Mouse (Mus musculus): ENCODE results near the gene Mucl3.

The Mucl3 gene

GRCm38 (mm10) chr17:35635202-35635601 lies 8.3 kb downstream of the Mucl3 start:
- DNase-seq (ENCODE audit: low read depth): no peak

DNA sequence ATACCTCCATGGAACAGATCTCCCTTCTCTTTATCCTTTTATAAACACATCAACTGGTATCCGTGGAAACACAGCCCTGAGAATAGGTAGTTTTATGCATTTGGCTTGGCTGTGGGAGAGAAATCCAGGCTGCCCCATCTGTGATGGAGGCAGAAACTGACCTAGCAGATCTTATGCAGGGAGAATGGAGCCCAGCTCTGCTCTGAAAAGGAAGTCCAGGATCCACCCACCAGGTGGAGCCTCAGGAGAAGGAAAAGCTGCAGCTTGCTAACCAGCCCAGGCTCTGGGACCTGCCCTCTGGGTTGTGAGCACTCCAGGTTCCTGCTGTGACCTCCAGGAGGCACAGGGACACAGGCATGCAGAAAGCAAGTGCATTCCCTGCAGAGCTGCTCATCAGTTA lies 9.5 kb downstream of the Mucl3 start:
- no peak for DNase-seq (ENCODE audit: low read depth)

- no peak for DNase-seq (ENCODE audit: low read depth)
These were observed 17.0 kb downstream of the Mucl3 start, which contains the start of gene Gm9573 for GRCm38 (mm10) chr17:35626537-35626936. Gene Gm9573, minus strand, starts transcription at chr17:35626637.

DNA sequence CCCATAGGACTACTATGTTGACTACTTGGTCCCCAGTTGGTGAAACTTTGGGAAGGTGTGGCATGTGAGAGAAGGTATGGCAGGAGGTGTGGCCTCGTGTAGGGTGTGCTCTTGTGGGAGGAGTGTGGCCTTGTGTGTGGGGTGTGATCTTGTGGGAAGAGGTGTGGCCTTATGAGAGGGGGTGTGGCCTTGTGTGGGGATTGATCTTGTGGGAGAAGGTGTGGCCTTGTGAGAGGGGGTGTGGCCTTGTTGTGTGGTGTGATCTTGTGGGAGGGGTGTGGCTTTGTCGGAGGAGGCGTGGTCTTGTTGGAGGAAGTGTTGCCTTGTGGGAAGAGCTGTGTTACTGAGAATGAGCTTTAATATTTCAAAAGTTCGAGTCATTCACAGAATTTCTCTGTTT lies 26.4 kb downstream of the Mucl3 start:
- no peak for DNase-seq (ENCODE audit: low read depth)

- no peak for DNase-seq (ENCODE audit: low read depth)
These were observed 41.6 kb downstream of the Mucl3 start for GRCm38 (mm10) chr17:35601736-35602354.

GRCm38 (mm10) chr17:35601249-35601648 lies 42.2 kb downstream of the Mucl3 start, which contains the start of gene Sfta2:
Gene Sfta2, plus strand, starts transcription at chr17:35601549.
- no peak for DNase-seq (ENCODE audit: low read depth)

DNA sequence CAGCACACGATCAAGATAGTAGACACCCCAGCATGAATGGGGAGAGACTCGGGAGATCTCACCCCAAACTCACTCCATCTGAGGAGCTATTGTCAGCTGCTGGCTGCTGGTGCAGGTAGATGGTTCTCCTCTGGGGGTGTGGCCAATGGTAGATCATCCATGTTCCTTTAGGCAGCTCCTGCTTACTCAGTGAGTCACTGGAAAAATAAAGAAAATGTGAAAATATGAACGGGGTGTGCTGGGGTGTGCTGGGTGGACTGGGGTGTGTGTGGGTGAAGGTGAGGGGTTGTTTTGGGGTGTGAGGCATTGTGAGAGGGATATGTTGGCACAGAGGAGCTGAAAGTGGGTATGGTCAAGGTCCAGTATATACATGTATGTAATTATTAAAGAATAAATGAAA lies 46.1 kb downstream of the Mucl3 start:
- no peak for DNase-seq (ENCODE audit: low read depth)

DNA sequence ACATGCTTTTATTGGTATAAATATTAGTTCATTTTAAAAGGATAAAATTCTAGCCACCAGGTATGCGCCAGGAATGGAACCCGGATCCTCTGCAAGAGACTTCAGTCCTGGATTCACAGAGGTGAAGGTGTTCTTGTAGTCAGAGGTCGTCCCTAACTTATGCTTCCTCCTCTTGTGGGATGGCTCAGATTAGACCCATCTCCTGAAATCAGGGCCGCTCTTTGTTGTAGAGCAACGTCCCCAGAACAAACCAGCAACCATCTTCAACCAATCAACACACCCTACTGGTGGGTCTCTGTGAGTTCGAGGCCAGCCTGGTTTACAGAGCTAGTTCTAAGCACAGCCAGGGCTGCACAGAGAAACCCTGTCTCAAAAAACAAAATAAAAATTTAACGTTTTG lies 49.0 kb downstream of the Mucl3 start:
- no peak for DNase-seq (ENCODE audit: low read depth)

DNA sequence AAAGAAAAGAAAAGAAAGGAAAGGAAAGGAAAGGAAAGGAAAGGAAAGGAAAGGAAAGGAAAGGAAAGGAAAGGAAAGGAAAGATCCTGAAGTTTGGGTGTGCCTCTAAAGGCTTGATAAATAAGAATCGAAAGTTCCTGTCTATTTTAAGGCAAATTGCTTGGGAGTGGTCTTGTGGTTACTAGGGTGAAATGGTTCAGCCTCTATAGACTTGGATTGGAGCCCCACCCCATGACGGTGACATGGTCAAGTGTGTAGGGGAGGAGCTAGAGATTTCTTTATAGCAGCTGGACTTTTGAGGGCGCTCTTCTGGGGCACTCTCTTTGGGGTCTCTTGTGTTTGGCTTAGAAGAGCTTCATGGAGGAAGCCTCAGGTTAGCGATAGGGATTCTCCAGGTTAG lies 49.7 kb downstream of the Mucl3 start:
- no peak for DNase-seq (ENCODE audit: low read depth)

DNA sequence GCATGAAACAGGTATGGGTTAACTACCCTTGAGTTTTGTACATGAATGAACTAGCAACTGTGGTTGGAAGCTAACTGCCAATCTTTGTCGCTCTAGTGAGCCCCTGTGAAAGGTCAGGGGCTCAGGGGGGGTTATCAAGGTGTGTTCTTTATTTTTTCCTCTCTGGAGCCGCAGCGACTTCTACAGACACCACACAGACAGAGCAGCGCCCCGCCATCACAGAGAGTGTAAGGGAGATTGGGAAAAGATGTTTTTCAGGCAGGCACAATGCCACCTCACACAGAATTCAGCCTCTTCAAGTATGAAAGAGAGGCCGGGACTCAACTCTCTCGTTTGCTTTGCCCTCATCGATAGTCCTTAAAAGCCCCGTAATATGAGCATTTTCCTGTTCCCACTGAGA lies 51.4 kb downstream of the Mucl3 start:
- DNase-seq (ENCODE audit: low read depth): no peak

GRCm38 (mm10) chr17:35591731-35592130 lies 51.8 kb downstream of the Mucl3 start:
- no peak for DNase-seq (ENCODE audit: low read depth)

DNA sequence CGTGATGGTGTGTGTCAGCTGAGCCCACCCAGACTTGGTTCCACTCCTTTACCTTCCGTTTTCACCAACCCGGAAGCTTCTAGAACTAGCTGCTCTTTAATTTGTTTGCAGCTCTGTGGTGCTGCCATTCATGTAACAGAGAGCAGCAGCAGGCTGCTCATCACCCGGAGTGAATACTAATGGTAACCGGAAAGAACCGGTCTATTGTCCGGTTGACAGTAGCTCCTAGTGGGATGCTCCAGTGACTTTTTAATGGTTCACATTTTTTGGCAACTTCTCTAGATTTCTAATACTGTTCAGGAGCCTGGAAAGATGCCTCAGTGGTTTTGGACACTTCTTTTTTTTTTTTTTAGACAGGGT lies 52.3 kb downstream of the Mucl3 start:
- DNase-seq (ENCODE audit: low read depth): no peak

DNA sequence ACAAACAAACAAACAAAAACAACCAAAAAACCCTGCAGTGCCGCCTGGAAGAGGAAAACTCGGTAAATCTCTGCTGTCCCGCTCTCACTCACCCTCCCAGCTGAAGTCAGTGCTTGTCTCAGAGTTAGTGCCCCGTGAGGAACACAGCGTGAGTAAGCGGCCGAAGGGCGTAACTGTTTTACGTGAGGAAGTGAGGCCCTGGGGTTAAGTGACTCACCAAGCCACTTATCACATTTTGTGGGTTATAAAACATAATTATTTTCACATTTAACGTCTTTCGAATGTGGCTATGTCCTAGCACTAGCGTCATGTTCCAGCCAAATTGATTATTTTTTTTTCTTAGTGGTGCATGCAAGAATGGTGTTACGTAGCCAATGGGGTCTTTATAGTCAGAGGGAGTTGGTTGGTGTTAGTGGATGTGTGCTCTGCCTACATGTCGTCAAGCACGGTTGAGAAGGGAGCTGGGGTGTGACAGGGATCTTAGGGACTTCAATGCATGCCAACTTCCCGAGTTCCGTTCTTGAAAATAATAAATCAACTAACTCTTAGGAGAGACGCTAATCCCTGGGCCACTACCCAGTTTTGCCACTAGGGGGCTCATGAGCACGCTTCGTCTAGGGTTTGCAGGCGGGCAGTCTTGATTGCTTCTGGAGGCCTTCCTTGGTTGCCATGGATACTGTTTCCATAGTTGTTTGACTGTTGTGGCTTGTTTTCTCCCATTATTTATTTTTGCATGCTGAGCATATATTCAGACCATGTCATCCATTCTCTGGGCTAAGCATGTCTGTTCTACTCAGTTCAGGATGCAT lies 52.9 kb downstream of the Mucl3 start:
- DNase-seq (ENCODE audit: low read depth): peak; percentile 71

DNA sequence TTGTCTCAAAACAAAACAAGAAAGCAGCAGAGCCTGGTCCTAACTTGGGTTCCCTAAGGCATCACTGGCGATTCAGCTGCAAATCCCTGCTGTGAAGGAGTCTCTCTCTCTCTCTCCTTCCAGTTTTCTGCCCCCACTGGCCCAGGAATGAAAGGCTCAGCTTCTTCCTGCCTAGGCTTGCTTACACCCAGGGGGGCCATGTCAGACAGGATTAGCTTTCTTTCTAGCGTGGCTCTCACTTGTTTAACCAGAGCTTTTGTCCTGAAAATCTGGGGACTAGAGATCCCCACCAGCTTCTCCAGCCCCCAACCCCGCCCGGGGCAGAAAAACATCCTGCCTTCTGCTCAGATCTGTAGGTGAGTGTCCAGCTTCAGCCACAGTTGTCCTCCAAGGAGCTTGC lies 55.1 kb downstream of the Mucl3 start:
- no peak for DNase-seq (ENCODE audit: low read depth)

DNA sequence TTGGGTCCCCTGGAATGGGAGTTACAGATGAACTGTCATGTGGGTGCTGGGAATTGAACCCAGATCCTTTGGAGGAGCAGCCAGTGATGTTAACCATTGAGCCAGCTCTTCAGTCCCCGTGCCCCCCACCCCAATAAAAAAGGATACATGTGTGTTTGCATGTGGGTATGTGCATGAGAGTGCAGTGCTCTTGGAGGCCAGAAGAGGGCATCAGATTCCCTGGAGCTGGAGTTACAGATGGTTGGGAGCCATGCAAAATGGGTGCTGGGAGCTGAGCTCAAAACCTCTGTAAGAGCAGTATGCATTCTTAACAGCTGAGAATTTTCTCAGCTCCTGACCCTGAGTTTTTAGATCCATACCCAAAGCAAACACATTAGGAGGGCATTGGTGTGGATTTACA lies 56.2 kb downstream of the Mucl3 start:
- no peak for DNase-seq (ENCODE audit: low read depth)
